Mouse (Mus musculus) retina, postnatal 7 days (tissue): ENCODE results near the gene Mgrn1.

Experiments
- DNase-seq: peaks from one replicate; pipeline ENCODE4 v3.0.0-alpha.2; 2012; ENCODE audit warnings: low read depth, low spot score

The Mgrn1 gene

DNA sequence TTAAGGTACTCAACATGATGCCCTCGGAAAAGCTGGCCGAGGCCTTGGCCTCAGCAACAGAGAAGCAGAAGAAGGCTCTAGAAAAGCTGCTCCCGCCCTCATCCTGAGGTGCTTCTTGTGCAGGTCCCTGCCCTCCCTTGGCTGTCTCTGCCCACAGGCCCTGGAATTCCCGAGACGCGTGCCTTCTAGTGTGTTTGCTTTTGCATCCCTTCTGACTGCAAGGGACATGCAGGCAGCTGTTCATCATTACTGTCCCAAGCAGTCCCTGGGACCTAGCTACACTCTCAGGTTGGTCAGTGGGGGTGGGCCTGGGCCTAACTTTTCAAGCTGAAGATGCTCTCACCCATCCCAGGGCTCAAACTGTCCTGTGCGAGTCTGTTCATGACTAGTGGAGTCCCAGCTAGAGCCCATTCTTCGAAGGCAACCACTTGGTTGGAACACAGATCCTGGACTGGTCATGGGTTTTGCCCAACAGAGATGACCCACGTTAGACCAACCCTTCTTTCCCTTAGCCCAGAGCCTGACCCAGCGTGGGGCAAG lies 54.3 kb downstream of the Mgrn1 start:
- no peak for DNase-seq

GRCm38 (mm10) chr16:4941016-4941415 lies 55.0 kb downstream of the Mgrn1 start:
- no peak for DNase-seq

GRCm38 (mm10) chr16:4942868-4943267 lies 56.8 kb downstream of the Mgrn1 start:
- DNase-seq: no peak

GRCm38 (mm10) chr16:4943431-4943830 lies 57.4 kb downstream of the Mgrn1 start:
- no peak for DNase-seq

- DNase-seq: no peak
Observed at GRCm38 (mm10) chr16:4945415-4945814, 59.4 kb downstream of the Mgrn1 start.

- DNase-seq: no peak
Observed at GRCm38 (mm10) chr16:4946155-4946554, 60.1 kb downstream of the Mgrn1 start.

- no peak for DNase-seq
Observed at GRCm38 (mm10) chr16:4947378-4947777, 61.3 kb downstream of the Mgrn1 start.

- no peak for DNase-seq
Observed at GRCm38 (mm10) chr16:4956609-4957008, 70.6 kb downstream of the Mgrn1 start.

GRCm38 (mm10) chr16:4957446-4957845 lies 71.4 kb downstream of the Mgrn1 start:
- DNase-seq: no peak

GRCm38 (mm10) chr16:4960260-4960659 lies 74.2 kb downstream of the Mgrn1 start:
- DNase-seq: no peak

- no peak for DNase-seq
Observed at GRCm38 (mm10) chr16:4963346-4963745, 77.3 kb downstream of the Mgrn1 start.

GRCm38 (mm10) chr16:4963797-4964709 lies 78.0 kb downstream of the Mgrn1 start, which contains the start of gene Anks3:
TSS of gene Anks3 (minus strand) at chr16:4964205.
- peak; percentile 89 for DNase-seq

DNA sequence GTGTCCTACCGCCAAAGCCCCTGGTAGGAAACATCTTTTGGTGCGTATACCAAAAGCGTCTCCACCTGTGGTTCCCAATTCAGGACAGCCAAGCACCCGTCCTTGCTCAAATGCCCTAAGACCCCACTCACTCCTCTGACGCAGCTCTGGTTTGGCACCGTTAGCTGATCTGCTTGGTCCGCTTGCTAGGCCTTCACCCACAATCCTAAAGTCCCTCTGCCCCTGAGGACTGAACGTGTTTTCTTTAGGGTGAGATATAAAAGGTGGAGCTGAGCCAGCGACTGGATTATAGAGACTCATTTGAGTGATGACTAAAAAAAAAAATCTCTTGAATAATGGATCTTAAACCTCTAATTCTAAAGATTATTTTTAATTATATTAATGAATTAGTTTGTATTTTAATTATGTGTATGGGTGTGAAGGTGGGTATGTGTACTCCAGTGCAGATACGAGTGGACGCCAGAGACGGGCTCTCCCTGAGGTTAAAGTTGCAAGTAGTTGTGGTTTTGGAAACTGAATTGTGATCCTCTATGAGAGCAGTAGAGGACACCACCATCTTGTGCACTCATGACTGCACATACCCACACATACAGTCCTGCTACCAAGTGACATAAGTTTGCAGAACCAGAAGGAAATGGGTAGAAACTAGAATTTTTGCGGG lies 78.8 kb downstream of the Mgrn1 start:
- DNase-seq: no peak

DNA sequence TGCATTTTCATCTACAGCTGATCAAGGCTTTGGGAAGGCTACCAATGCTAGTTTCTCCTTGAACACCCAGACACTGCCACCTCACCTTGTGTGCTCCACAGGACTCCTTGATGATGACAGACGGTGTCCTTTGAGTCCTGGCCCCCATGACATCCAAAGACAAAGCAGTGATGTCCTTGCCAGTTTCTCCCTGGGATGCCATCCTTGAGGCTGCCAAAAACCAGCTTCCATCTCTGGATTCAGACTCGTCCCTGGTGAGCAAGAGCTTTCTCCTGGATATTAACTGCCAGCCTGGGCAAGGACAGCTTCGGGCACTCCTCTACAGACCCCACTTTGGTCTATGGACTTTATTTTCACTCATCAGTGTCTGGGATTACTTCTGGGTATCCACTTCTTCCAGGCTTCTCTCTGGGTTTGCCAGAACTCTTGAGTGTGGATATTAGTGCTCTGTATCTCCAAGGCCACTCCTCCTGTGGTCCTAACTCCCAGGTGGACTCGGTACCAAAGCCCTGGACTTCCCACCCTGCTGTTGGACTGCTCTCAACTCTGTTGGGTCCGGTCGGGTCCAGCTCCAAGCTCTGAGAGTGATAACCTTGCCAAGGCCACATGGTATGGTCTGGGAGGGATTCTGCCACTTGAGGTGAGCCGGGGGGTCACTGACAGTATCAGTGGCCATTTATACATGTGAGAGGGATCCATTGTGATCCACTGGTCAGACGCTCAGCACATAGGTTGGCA lies 79.5 kb downstream of the Mgrn1 start:
- no peak for DNase-seq

DNA sequence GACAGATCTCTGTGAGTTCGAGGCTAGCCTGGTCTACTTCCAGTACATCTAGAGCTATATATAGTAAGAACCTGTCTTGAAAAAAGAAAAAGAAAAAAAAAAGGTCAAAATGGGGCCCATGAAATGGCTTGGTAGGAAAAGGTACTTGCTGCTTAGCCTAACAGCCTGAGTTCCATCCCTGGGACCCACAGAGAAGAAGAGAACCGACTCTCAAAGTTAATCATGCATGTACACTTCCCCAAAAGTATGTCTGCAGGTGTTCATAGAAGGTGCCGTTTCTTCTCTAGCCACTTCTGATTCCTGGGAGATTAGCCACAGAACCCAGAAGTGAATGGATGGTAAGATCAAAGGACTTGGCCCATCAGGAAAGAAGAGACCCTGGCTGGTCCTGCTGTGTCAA lies 82.4 kb downstream of the Mgrn1 start:
- DNase-seq: no peak

- DNase-seq: no peak
Observed at GRCm38 (mm10) chr16:4969055-4969843, 83.2 kb downstream of the Mgrn1 start.

DNA sequence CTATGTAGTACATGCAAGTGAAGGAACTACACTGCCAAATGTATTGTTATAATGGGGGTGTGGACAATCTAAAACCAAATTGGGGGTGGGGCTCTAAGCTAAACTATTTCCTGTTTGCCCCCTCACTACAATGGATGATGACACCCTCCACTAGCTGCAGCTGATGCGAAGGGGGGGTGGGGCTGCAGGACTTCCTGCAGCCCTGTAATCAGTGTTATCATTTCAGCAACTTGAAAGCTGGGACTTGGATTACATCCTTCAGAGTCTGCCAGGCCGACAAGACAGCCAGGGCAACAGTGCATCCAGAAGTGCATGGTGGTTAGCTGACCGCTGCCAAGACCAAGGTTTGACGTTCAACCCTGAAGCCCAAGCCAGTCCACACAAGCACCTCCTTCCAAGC lies 85.6 kb downstream of the Mgrn1 start:
- no peak for DNase-seq

DNA sequence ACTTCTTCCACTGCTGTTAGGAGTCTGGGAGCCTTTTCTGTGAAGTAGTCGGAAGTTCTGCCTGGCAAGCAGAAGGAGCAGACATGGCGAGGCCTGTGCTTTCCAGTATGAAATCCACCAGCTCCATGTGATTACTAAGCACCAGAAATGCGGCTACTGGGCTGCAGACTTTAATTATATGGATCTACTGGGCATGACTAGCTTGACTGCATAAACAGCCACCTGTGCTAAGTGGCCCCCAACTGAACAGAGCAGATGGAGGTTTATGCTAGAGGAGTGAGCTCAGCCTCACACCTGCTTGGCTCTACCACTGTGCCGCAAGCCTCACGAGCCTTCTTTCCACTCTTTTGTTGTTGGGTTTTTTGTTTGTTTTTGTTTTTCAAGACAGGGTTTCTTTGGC lies 88.5 kb downstream of the Mgrn1 start:
- DNase-seq: no peak

DNA sequence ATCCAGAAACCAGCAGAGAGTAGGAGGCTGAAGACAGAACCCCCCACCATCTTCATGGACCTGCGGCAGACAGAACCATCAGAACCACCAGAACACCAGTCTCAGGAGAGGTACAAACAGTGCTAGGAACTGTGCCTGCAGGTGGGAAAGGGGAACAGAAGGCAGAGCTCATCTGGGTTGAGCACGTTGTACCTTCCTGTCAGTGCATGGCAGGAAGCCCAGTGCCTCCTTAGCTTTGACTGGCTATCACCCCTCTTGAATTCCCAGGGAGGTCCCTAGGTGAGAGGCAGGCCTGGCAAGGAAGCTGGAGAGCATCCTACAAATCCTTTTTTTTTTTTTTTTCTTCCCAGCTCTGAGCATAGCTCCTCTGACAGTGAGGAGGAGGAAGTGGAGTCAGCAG lies 90.1 kb downstream of the Mgrn1 start:
- DNase-seq: no peak

GRCm38 (mm10) chr16:4978275-4979051 lies 92.4 kb downstream of the Mgrn1 start:
- no peak for DNase-seq
